Mouse (Mus musculus) small intestine, adult 2 months (tissue): ENCODE results near the gene Mrtfa.

Source experiments
- CTCF ChIP-seq: fragments of 200-500 bp; IDR thresholded peaks from 2 replicates; pipeline ENCODE4 v1.5.1; 2012; ENCODE audit warnings: low read depth, mild to moderate bottlenecking, control low read depth, inconsistent platforms, low read length, moderate library complexity, mixed read lengths; ENCODE audit not compliant: insufficient replicate concordance, insufficient read length; ENCODE audit errors: extremely low read depth
- POLR2A ChIP-seq: fragments of 200-500 bp; IDR thresholded peaks from 2 replicates; pipeline ENCODE4 v1.6.1; 2012; ENCODE audit warnings: low read depth, mild to moderate bottlenecking, control low read depth, inconsistent platforms, low read length, moderate library complexity

- TF ChIP-seq CTCF (no peak), POLR2A (no peak)
Measured at GRCm38 (mm10) chr15:81227275-81227674, 36.7 kb upstream of the Mrtfa start.
